Mouse (Mus musculus): Measurements from ENCODE around the gene Cdc14a. TPM values are rescaled to one million over a fixed set of nuclear protein-coding genes. Genes with fewer than 3 reads are reported as not detected.

Gene Cdc14a
- polyA plus RNA-seq, 1 experiment from 2014 or later: 3.5 TPM

DNA sequence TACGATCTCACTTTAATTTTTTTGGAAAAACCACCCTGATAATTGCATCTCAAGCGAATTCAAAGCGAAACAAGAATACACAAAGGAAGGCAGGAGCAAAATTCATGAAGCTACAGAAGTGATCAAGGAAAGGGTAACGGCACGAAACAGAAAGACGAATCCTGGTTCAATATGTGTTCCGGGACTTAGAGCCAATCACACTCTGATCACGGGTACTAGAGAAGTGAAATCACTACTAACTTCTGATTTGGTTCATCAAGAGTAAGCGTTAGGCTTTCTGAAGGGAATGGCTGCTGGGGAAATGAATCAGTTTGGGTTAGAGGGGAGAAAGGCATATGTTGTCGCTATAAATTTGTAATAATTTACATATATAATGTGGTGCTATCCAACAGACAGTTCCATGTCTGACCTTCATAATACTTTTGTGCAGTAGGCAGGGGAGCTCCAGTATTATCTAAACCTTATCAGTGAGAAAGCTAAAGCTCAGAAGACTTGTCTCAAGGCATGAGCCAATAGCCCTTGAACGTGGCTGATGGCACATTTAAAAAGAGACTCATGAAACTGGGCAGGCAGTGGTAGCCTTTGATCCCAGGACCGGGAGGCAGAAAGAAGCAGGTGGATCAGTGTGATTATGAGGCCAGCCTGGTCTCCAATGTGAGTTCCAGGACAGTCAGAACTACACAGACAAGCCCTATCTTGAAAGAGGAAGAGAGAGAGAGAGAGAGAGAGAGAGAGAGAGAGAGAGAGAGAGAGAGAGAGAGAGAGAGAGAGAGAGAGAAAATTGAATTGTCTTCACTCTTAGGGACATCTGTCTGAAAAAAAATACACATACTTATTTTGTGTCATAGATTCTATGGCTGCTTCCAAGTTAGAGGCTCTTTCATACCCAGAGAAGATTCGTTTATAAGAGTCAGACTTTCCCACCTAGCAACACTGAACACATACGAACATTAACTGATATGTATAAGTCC is 34.0 kb downstream of the Cdc14a start:
- H3K9ac ChIP-seq (replicated peaks): no peak overlapping the region
- 88% methylated on average over 14 of the region's 14 CpGs for WGBS
- ATAC-seq (ENCODE audit: low FRiP score): no peak

DNA sequence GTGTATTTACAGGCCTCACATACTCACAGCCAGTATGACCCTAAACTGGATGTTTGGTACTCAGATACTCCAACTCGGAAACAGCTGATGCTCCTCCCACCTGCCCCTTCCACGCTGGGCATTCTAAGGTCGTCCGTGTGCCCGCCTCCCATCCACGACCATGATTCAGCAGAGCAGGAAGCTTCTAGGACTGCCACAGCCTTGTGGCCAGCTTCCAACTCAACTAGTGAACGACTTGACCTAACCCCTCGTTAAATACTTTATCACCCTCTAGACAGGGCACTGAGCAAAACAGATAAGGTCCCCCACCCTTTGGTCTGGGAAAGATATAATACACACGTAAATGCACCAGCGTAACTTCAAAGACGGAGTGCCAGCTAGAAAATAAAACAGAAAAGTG is 35.0 kb downstream of the Cdc14a start:
- no peak overlapping the region for H3K27ac ChIP-seq (replicated peaks)
- no peaks in the 10 kb centered on the region for H3K9me3 ChIP-seq (replicated peaks)
- no peaks in the 10 kb centered on the region for H3K27me3 ChIP-seq (replicated peaks)
- H3K9ac ChIP-seq (replicated peaks): no peak overlapping the region
- peaks cover 8% of the 10 kb centered on the region for H3K4me1 ChIP-seq
- no peak overlapping the region for H3K4me3 ChIP-seq (replicated peaks)
- H3K36me3 ChIP-seq: no peaks in the 10 kb centered on the region
- no peak overlapping the region for H3K4me2 ChIP-seq
- no peak for ATAC-seq (ENCODE audit: low FRiP score)
- WGBS: 62% methylated on average over 11 of the region's 11 CpGs

More for the DNA sequence above, 34.0 kb downstream of the Cdc14a start:
- no peaks in the 10 kb centered on the region for H3K36me3 ChIP-seq
- H3K4me2 ChIP-seq: no peak overlapping the region
- H3K4me3 ChIP-seq (replicated peaks): no peak overlapping the region
- H3K4me1 ChIP-seq: peaks cover 8% of the 10 kb centered on the region
- no peaks in the 10 kb centered on the region for H3K9me3 ChIP-seq (replicated peaks)
- H3K27ac ChIP-seq (replicated peaks): no peak overlapping the region
- no peaks in the 10 kb centered on the region for H3K27me3 ChIP-seq (replicated peaks)

DNA sequence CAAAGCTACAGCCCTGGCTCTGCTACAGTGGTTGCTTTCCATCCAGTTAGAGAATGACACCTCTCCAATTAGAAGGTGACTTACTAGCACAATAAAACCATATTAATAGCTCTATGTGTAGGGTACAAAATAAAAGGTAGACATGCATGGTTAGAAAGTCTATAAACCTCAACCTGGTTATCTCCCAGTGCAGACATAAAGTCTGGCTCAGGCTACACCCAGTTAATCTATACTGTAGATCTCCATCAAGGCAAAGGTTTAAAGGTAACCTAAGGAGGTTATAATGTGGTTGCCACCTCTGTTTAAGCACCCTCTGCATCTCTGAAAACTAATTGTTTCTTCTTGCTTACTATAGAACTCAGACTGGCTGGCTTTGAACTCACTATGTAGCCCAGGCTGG is 36.9 kb downstream of the Cdc14a start:
- no peak overlapping the region for H3K4me2 ChIP-seq
- H3K27me3 ChIP-seq (replicated peaks): no peaks in the 10 kb centered on the region
- H3K9me3 ChIP-seq (replicated peaks): no peaks in the 10 kb centered on the region
- H3K4me3 ChIP-seq (replicated peaks): no peak overlapping the region
- ATAC-seq (ENCODE audit: low FRiP score): no peak
- H3K27ac ChIP-seq (replicated peaks): no peak overlapping the region
- H3K9ac ChIP-seq (replicated peaks): no peak overlapping the region
- no peaks in the 10 kb centered on the region for H3K36me3 ChIP-seq
- peaks cover 8% of the 10 kb centered on the region for H3K4me1 ChIP-seq

DNA sequence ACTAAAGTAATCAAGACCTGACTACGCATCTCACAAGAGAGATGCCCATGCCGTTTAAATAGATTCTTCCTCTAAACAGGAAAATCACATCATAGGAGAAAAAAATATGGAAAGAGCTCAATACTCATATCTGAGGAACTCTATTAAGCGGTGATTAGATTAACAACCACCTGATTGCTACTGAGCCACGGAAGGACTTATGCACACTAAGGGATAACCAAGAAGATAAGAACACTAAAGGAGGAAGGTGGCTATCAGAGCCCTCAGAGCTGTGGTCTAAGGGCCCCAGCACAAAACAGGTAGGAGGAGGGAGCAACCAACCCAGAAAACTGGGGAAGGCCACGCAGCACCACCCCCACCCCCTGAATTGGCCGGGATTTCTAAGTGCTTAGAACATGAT is 37.5 kb downstream of the Cdc14a start:
- Histone ChIP-seq H3K4me3 (replicated peaks) (no peak overlapping the region), H3K9me3 (replicated peaks) (no peaks in the 10 kb centered on the region), H3K36me3 (no peaks in the 10 kb centered on the region), H3K4me2 (no peak overlapping the region), H3K27me3 (replicated peaks) (no peaks in the 10 kb centered on the region), H3K4me1 (peaks cover 5% of the 10 kb centered on the region), H3K9ac (replicated peaks) (no peak overlapping the region), H3K27ac (replicated peaks) (no peak overlapping the region)
- 86% methylated on average over 6 of the region's 6 CpGs for WGBS
- no peak for ATAC-seq (ENCODE audit: low FRiP score)

DNA sequence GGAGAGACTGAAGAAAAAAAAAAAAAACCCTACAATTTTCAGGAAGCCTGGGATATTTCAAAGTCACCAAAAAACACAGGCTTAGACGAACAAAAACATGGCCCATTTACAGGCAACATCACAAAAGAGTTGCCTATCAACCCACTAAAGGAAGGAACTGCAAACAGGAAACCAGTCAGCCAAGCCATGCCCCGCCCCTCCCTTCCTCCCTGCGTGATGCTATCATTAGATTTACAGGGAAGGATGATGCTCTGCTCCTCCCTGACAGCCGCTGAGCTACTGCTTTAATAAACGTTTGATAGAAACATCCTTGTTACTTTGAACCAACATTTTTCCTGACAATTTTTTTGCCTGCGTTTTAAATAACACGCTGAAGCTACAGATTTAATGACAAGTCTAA is 39.5 kb downstream of the Cdc14a start:
- Histone ChIP-seq H3K9me3 (replicated peaks) (no peaks in the 10 kb centered on the region), H3K36me3 (no peaks in the 10 kb centered on the region), H3K4me1 (no peaks in the 10 kb centered on the region), H3K27me3 (replicated peaks) (no peaks in the 10 kb centered on the region), H3K4me2 (no peak overlapping the region), H3K4me3 (replicated peaks) (no peak overlapping the region), H3K9ac (replicated peaks) (no peak overlapping the region), H3K27ac (replicated peaks) (no peak overlapping the region)
- WGBS: 69% methylated on average over 7 of the region's 7 CpGs
- ATAC-seq (ENCODE audit: low FRiP score): no peak

DNA sequence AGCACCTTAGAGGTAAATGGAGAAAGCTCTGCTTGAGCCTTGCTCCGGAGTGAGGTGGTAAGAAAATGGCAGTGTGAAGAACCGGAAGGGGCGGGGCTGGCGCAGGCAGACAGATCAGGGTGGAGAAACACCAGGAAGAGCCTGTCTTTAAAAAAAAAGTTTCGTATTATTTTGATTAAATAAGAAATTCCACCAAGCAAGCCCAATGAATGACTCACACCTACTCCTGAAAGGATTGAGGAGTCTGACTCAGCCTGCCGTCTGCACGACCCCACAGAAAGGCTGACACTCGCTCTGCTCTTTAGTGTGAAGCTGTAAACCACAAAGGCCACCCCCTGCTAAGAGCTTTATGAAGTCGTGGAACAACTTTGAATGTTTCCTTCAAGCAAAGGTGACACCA is 43.5 kb downstream of the Cdc14a start:
- no peak overlapping the region for H3K27ac ChIP-seq (replicated peaks)
- H3K9me3 ChIP-seq (replicated peaks): no peaks in the 10 kb centered on the region
- no peaks in the 10 kb centered on the region for H3K36me3 ChIP-seq
- no peak for ATAC-seq (ENCODE audit: low FRiP score)
- WGBS: 52% methylated on average over 9 of the region's 9 CpGs
- H3K4me2 ChIP-seq: no peak overlapping the region
- no peaks in the 10 kb centered on the region for H3K27me3 ChIP-seq (replicated peaks)
- H3K4me1 ChIP-seq: no peaks in the 10 kb centered on the region
- H3K4me3 ChIP-seq (replicated peaks): no peak overlapping the region
- no peak overlapping the region for H3K9ac ChIP-seq (replicated peaks)

DNA sequence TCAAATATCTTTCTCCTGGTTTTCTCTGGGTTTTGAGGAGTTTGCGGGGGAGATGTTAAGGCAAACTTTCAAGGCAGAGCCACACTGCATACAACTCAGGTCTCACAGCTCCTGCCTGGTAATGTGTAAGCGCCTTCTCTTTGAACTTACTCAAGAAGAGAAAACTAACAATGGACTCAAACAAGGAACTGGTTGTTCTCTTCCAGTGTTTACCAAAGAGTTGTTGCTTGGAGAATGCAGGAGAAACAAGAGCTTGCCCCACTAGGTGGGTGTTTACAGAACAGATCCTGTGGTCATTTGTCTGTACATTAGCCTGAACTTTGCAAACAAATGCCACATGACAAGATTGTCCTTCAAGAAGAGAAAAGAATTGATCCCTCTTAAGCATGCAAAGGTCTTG is 48.4 kb downstream of the Cdc14a start:
- H3K4me1 ChIP-seq: no peaks in the 10 kb centered on the region
- 87% methylated on average over 2 of the region's 2 CpGs for WGBS
- no peaks in the 10 kb centered on the region for H3K27me3 ChIP-seq (replicated peaks)
- H3K4me3 ChIP-seq (replicated peaks): no peak overlapping the region
- no peak for ATAC-seq (ENCODE audit: low FRiP score)
- H3K27ac ChIP-seq (replicated peaks): no peak overlapping the region
- no peaks in the 10 kb centered on the region for H3K9me3 ChIP-seq (replicated peaks)
- no peak overlapping the region for H3K9ac ChIP-seq (replicated peaks)
- no peaks in the 10 kb centered on the region for H3K36me3 ChIP-seq
- no peak overlapping the region for H3K4me2 ChIP-seq

DNA sequence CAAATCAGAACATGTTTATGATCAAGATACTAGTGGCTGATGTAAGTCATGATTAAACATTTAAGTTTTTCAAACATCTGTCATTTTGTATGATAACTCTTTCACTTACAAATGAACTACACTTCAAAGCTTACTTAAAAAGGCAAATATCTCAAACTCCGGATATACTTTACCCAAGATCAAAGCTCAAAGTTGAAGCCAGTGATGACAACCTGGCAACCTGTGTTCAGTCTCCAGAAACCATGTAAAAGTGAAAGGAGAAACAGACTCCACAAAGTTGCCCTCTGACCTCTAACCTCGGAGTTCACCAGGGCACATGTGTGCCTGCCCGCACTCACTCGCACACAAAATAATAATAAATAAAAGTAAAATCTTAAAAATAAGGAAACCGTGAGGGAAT is 49.3 kb downstream of the Cdc14a start:
- WGBS: 89% methylated on average over 5 of the region's 5 CpGs
- no peaks in the 10 kb centered on the region for H3K36me3 ChIP-seq
- H3K27me3 ChIP-seq (replicated peaks): no peaks in the 10 kb centered on the region
- no peak overlapping the region for H3K4me3 ChIP-seq (replicated peaks)
- no peak overlapping the region for H3K9ac ChIP-seq (replicated peaks)
- ATAC-seq (ENCODE audit: low FRiP score): no peak
- no peaks in the 10 kb centered on the region for H3K9me3 ChIP-seq (replicated peaks)
- no peak overlapping the region for H3K27ac ChIP-seq (replicated peaks)
- H3K4me1 ChIP-seq: no peaks in the 10 kb centered on the region
- H3K4me2 ChIP-seq: no peak overlapping the region

DNA sequence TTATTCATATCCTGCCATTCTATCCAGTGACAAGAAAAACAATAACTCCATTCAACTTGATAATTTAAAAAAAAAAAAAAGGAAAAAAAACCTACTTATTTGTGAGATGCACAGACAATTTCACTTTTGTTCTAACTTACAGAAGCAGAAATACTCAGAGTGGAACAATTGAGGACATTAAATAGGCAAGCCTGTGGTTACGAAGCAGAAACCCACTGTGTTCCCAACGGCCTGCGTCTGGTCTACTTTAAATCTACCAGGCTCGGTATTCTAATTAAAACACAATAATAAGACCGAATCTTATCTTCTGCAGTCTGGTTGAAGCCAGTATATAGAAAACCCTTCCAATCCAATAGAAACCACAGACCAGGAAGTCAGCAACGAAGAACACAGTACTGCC is 50.6 kb downstream of the Cdc14a start:
- Histone ChIP-seq H3K9ac (replicated peaks) (no peak overlapping the region), H3K27me3 (replicated peaks) (no peaks in the 10 kb centered on the region), H3K4me3 (replicated peaks) (no peak overlapping the region), H3K9me3 (replicated peaks) (no peaks in the 10 kb centered on the region), H3K27ac (replicated peaks) (no peak overlapping the region), H3K4me2 (no peak overlapping the region), H3K4me1 (peaks cover 9% of the 10 kb centered on the region), H3K36me3 (no peaks in the 10 kb centered on the region)
- 55% methylated on average over 6 of the region's 6 CpGs for WGBS
- ATAC-seq (ENCODE audit: low FRiP score): no peak

DNA sequence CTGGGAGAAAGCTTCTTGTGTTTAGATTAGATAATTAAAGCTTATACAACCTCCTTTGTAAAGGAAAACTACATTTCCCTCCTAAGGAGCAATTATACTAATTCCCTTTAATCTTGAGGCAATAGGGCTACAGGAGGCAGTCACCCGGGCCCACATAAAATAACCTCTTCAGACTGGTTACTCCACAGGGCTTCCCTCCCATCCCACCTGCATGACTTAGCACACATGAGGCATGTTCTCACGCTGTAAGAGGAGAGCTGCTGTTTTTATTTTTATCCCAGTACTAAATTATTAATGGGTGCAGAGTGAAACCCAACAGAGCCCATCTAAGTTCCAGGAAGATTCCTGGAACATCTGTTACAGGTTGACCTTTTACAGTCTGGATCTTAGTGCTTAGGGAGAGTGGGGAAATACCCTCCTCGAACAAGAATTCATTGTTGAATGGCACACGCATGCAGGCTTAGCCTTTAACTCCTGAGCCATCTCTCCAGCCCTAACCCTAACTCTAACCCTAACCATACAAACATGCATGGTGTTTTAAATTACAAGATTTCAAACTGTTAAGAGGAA is 54.9 kb downstream of the Cdc14a start:
- 23% methylated on average over 4 of the region's 4 CpGs for WGBS

DNA sequence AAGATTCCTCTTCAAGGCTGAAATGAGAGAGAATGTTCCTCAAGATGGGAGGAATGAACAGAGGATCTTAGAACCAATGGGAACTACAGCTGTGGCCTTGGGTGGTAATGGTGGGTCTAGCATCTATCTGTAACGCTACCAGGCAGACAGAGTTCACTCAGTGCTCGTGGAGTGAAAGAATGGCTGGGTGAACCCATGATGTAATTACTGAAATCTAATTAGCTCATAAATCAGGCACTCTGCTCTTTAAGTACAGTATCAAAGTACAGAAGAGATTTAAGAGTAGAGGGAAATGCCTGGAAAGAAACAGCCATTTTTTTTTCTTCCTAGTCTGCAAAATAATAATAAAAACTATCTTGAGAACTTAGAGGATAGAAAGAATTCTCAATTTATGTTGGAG is 57.7 kb downstream of the Cdc14a start:
- Histone ChIP-seq H3K4me3 (replicated peaks) (no peak overlapping the region), H3K27ac (replicated peaks) (no peak overlapping the region), H3K36me3 (no peaks in the 10 kb centered on the region), H3K27me3 (replicated peaks) (no peaks in the 10 kb centered on the region), H3K9ac (replicated peaks) (no peak overlapping the region), H3K4me2 (no peak overlapping the region), H3K4me1 (peaks cover 12% of the 10 kb centered on the region), H3K9me3 (replicated peaks) (no peaks in the 10 kb centered on the region)
- 50% methylated on average over 2 of the region's 2 CpGs for WGBS
- no peak for ATAC-seq (ENCODE audit: low FRiP score)

More for the DNA sequence above, 54.9 kb downstream of the Cdc14a start:
- Histone ChIP-seq H3K27me3 (replicated peaks) (no peaks in the 10 kb centered on the region), H3K4me1 (peaks cover 12% of the 10 kb centered on the region), H3K27ac (replicated peaks) (no peak overlapping the region), H3K36me3 (no peaks in the 10 kb centered on the region), H3K4me3 (replicated peaks) (no peak overlapping the region), H3K9me3 (replicated peaks) (no peaks in the 10 kb centered on the region), H3K9ac (replicated peaks) (no peak overlapping the region), H3K4me2 (no peak overlapping the region)
- peak; percentile 53 for ATAC-seq (ENCODE audit: low FRiP score)

DNA sequence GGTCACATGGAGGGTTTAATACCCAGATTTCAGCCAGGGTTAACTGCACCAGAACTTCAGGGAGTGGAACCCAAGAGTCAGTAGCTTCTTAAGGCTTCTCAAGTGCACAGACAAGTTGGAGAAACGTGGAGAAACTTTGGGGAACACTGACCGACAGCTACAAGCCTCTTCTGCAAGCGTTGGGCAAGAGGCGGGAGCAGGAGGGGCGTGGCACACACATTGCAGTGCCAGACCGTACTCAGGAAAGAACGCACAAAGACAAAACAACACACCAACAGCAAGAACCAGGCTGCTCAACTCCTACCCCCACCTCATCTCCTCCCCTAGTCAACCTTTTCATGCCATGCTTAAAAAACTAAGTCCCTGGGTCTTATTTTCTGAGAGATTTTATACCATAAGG is 61.9 kb downstream of the Cdc14a start:
- no peaks in the 10 kb centered on the region for H3K9me3 ChIP-seq (replicated peaks)
- H3K4me3 ChIP-seq (replicated peaks): no peak overlapping the region
- H3K4me1 ChIP-seq: no peaks in the 10 kb centered on the region
- H3K4me2 ChIP-seq: no peak overlapping the region
- no peak overlapping the region for H3K9ac ChIP-seq (replicated peaks)
- 91% methylated on average over 7 of the region's 7 CpGs for WGBS
- no peak for ATAC-seq (ENCODE audit: low FRiP score)
- no peaks in the 10 kb centered on the region for H3K27me3 ChIP-seq (replicated peaks)
- no peak overlapping the region for H3K27ac ChIP-seq (replicated peaks)
- H3K36me3 ChIP-seq: no peaks in the 10 kb centered on the region
